Mouse (Mus musculus) megakaryocyte, embryonic 14.5 days (primary cell): ENCODE measurements at regions not wholly inside any gene's neighbourhood (a gene's known extent, or its start where the extent isn't known, plus 50 kb on each side); places are given as distances from the start of the nearest gene placed in this dataset.

Experiments used
- FLI1 ChIP-seq: IDR thresholded peaks from 2 replicates; pipeline ENCODE4 v1.6.1; 2012; ENCODE audit warnings: low read length, inconsistent platforms, mixed read lengths
- GATA1 ChIP-seq: IDR thresholded peaks from 3 replicates; pipeline ENCODE4 v1.6.1; 2012; ENCODE audit warnings: mixed read lengths, low read length, inconsistent platforms, borderline replicate concordance

DNA sequence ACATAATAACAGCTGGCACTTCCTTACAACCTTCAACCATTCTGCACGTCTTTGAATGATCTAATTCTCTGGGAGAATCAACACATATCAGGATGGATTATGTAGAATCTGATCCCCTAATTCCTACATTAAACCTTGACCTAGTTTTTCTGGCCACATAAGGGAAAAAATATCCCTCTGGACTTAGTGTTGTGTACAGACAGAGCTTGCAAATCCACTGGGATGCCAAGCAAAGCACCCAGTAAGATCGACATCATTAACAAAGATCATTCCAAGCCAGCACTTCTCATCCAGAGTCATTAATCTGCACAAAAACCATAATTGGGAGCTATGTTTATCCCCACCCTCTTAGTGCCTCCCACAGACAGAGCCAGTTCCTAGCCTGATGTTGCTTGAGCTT, 87.8 kb downstream of the Tmem215 start:
- TF ChIP-seq FLI1 (no peak), GATA1 (no peak)
